Mouse (Mus musculus) testis, adult 2 months (tissue): ENCODE results near the gene Akap5. TPM values are rescaled to one million over a fixed set of nuclear protein-coding genes. Genes with fewer than 3 reads are reported as not detected.

ENCODE experiments used
- H3K27ac ChIP-seq: fragments of 200-500 bp; 2 replicates; pipeline ENCODE4 v1.5.1; 2012; ENCODE audit warnings: low read depth, low read length; ENCODE audit not compliant: control insufficient read depth, insufficient read depth
- H3K27me3 ChIP-seq: fragments of 200-500 bp; 2 replicates; pipeline ENCODE4 v1.6.1; 2012; ENCODE audit warnings: mild to moderate bottlenecking, low read length, moderate library complexity; ENCODE audit not compliant: control insufficient read depth, insufficient read depth
- H3K36me3 ChIP-seq: fragments of 200-500 bp; 2 replicates; pipeline ENCODE4 v1.6.1; 2012; ENCODE audit warnings: mild to moderate bottlenecking, low read length; ENCODE audit not compliant: control insufficient read depth, insufficient read depth
- H3K4me1 ChIP-seq: fragments of 200-500 bp; 2 replicates; pipeline ENCODE4 v1.6.1; 2012; ENCODE audit warnings: low read length; ENCODE audit not compliant: control insufficient read depth, insufficient read depth
- H3K4me3 ChIP-seq: fragments of 200-500 bp; 2 replicates; pipeline ENCODE4 v1.5.1; 2012; ENCODE audit warnings: low read depth, mild to moderate bottlenecking, low read length, moderate library complexity, mixed read lengths; ENCODE audit not compliant: control insufficient read depth
- CTCF ChIP-seq: fragments of 200-500 bp; IDR thresholded peaks from 2 replicates; pipeline ENCODE4 v1.5.1; 2012; ENCODE audit warnings: low read depth, mild to moderate bottlenecking, inconsistent platforms, low read length, moderate library complexity; ENCODE audit not compliant: control insufficient read depth, insufficient read depth, insufficient replicate concordance
- POLR2A ChIP-seq: fragments of 200-500 bp; IDR thresholded peaks from 2 replicates; pipeline ENCODE4 v1.6.1; 2012; ENCODE audit warnings: low read depth, mild to moderate bottlenecking, inconsistent platforms, low read length, moderate library complexity; ENCODE audit not compliant: control insufficient read depth
- polyA plus RNA-seq: library from polyadenylated mRNA; depleted of rRNA; stranded (reverse); fragments of >200 nt; gene quantifications from 2 replicates; pipeline ENCODE4 v1.2.3, GENCODE M21; 2012

Gene Akap5
- polyA plus RNA-seq, 1 experiment, result 0.16 TPM

DNA sequence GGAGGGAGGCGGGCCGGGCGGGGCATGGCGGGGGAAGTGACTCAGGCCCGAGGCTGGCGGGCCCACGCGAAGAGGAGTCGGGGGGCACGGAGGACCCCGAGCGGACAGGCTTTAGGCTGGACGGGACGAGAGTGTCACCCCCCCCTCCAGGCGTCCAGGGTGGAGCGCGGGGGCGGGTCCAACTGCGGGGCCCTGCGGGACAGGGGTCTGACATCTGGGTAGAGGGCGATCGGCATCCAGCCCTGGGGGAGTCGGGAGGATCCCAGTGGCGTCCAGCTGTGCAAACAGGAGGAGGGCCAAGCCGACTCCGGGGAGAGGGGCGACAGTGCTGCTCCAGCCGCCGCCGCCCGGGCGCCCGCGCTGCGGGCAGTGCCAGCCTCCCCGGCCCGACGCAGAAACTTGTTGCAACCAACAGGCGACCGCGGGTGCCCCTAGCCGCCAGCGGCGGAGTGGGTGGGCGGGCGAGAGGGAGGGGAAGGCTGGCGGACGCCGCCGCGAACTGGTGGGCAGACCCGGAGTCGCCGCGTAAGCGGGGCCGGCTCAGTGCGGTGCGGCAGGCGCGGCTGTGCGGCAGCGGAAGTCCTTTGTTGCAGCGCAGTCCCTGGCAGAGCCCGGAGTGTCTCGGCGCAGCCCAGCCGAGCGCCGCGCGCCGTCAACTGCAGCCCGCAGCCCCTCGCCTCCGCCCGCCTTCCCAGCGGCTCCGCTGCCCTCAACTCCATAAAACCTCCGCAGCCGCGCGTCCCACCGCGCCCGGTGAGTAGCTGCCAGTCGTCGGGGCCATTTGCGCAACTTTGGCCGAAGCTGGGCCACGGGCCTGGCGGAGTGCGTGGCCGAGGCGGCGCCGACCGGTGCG, 45.5 kb downstream of the Akap5 start, which contains the start of gene Zbtb1:
Zbtb1 (plus strand) TSS at position 289 of the 853 bp plus-strand sequence.
- Histone ChIP-seq H3K4me1 (peaks cover 11% of the 10 kb centered on the region), H3K27ac (peak within 1 kb of the TSS; percentile 89), H3K4me3 (peak within 1 kb of the TSS; percentile 89)

DNA sequence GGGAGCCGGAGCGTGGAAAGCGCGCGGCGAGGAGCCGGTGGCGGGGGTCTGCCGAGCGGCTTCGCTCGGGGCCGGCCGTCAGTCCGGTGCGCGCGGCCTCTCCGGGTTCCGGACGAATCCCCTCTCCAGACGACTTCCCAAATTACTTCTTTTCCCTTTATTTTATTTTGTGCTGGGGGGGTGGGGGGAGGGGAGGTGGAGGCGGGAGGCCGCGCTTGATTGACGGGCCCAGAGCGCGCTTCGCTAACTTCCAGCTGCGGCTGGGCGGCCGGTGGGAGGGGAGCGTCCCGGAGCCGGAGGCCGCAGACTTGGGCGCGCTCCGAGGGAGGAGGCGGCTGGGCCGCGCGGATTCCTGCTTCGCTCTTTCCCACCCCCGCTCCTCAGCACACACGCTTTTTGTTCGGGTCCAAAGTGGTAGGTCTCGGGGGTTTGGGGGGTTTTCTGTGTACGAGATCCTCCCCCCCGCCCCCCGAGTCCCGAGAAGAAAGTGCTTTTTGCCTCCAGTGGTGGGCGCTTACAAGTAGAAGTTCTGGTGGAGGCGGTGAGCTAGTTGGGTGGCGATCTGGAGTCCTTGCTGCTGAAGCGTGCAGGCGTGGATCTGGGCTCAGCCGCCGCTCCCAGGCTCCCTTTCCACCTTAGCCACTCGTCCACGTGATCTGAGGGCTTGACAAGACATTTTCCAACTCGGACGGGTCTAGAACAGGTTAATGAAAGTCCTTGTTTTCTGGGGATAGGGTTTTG, 46.3 kb downstream of the Akap5 start:
- H3K27me3 ChIP-seq, result no peaks in the 10 kb centered on the region
- H3K36me3 ChIP-seq, result no peaks in the 10 kb centered on the region; the same call in 1 of the 2 replicates
- H3K4me1 ChIP-seq, result peaks cover 11% of the 10 kb centered on the region
- TF ChIP-seq POLR2A (peak; percentile 51; the same call in 1 of the 2 replicates), CTCF (no peak)
- H3K27ac ChIP-seq, result peak overlapping the region; percentile 86
- peak overlapping the region; percentile 89 for H3K4me3 ChIP-seq

More for the DNA sequence above, 45.5 kb downstream of the Akap5 start, which contains the start of gene Zbtb1:
- Histone ChIP-seq H3K27me3 (no peaks in the 10 kb centered on the region), H3K36me3 (no peaks in the 10 kb centered on the region; the same call in 1 of the 2 replicates)
- TF ChIP-seq POLR2A (no peak; the same call in 1 of the 2 replicates), CTCF (no peak)

DNA sequence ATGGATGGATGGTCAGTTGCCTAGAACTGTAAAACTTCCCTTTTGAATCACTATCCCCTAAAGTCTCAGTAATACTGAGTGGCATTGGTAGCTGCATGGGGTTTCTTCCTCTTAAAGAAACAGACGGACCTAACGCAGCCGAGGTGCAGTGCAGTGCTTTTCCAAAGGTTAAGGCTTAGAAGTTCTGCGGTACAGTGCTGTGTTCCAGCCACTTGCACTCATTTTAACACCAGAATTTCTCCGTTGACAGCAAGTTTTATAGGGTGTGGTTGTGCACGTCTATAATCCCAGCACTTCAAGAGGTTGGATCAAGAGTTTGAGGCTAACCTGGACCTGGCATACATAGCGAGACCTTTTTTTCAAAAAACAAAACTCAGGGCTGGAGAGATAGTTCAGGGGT, 47.4 kb downstream of the Akap5 start:
- Histone ChIP-seq H3K27me3 (no peaks in the 10 kb centered on the region), H3K27ac (no peak overlapping the region), H3K36me3 (no peaks in the 10 kb centered on the region; the same call in 1 of the 2 replicates), H3K4me1 (peaks cover 11% of the 10 kb centered on the region), H3K4me3 (no peak overlapping the region)
- TF ChIP-seq POLR2A (no peak), CTCF (no peak)

DNA sequence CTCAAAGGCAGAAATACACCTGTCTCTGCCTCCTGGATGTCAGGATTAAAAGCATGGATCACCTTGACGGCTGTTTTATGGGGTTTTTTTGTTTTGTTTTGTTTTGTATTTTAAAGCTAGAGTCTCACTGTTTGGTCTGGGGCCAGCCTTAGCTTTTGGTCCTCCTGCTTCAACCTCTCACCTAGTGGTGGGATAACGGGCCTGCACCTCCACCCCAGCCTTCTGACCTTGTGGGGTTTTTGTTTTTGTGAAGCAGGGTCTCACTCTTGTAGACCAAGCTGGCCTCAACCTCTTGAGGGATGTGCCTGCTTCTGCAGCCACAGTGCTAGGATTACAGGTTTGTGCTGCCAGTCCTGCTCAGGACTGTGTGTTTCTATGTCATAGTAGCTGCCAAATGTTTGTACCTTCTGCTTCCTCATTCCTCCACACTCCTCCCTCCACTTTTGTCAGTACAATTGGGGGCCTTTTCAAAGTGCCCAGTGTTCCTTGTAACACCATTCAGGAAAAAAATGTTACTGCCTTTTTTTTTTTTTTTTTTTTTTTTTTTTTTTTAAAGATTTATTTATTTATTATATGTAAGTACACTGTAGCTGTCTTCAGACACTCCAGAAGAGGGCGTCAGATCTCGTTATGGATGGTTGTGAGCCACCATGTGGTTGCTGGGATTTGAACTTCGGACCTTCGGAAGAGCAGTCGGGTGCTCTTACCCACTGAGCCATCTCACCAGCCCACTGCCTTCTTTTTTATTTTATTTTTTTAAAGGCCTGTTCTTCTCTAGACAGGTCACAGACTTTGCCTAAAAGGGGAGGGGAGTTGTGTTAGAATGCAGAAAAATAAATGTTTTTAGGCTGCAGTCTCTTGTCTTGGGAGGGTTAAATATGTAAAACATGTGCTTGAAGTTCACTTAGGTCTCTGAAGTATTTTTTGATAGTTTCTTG, 48.5 kb downstream of the Akap5 start:
- Histone ChIP-seq H3K4me1 (peaks cover 7% of the 10 kb centered on the region), H3K27ac (no peak overlapping the region), H3K4me3 (no peak overlapping the region), H3K27me3 (no peaks in the 10 kb centered on the region), H3K36me3 (no peaks in the 10 kb centered on the region)
- TF ChIP-seq CTCF (no peak), POLR2A (no peak)

DNA sequence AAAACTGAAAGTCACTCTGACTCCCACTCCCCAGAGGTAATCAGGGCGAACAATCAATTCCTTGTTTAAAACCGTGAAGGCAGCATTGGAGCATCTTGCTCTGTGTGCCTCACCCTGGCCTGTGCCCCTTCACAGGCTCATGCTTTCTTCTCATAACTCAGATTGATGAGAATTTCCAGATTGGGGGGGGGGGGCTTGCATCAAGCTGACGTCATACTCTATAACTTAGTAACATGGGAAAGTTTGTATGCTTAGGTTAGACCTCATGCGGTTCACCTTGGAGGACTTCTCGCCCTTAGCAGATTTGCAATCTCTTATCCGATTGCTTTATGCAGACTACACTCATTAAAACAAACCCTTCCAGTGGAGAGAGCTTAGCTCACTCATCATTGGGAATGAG, 49.3 kb downstream of the Akap5 start:
- Histone ChIP-seq H3K36me3 (no peaks in the 10 kb centered on the region), H3K27ac (no peak overlapping the region), H3K4me1 (peaks cover 6% of the 10 kb centered on the region), H3K4me3 (no peak overlapping the region), H3K27me3 (no peaks in the 10 kb centered on the region)
- TF ChIP-seq POLR2A (no peak), CTCF (no peak)

DNA sequence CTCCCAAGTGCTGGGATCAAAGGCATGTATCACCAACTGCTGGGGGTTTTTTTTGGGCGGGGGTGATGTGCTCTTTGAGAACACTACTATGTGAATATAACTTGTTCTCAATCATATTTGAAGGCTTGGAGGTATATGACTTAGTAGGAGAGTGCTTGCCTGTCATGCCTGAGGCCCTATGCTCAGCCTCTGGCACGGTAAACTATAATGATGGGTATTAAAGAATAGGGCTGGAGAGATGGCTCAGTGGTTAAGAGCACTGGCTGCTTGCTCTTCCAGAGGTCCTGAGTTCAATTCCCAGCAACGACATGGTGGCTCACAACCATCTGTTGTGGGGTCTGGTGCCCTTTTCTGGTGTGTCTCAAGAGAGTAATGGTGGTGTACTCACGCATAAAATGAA, 50.2 kb downstream of the Akap5 start:
- Histone ChIP-seq H3K4me3 (no peak overlapping the region), H3K27ac (no peak overlapping the region), H3K36me3 (no peaks in the 10 kb centered on the region)

More for the DNA sequence above, 50.2 kb downstream of the Akap5 start:
- H3K4me1 ChIP-seq, result peaks cover 6% of the 10 kb centered on the region
- no peak for TF ChIP-seq POLR2A
- TF ChIP-seq CTCF, result no peak
- no peaks in the 10 kb centered on the region for H3K27me3 ChIP-seq
